Comparison of ENCODE assay signal across 27 mouse cellular contexts in the genomic region with DNA sequence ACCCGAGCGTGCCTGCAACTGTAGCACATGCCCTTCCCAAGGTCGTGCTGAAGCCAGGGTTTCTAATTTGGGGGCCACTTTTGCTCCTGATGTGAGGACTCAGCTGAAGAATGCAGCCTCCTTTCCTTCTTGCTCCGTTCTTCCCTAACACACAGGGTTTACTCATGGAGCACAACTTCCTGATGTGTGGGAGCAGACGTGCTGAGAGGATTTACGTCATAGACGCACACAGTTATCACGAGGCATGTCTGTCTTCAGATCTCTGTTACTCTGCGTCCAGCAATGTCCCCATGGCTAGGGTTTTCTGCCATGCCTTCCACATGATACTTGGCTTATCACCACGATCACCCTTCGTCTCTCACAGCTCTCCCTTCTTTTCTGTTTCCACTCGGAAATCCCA.
DNase-seq lines count a peak whose midpoint lies in the region; ATAC-seq and TF ChIP-seq lines count a peak whose summit lies in the region.
"Had no signal": no experiment of that assay in that cellular context is flagged by ENCODE, and none has a peak within 500 bp of the region (broad histone marks: within the 10 kb centered on the region; RNA-seq: fewer than 3 reads in every experiment).

No protein-coding gene starts in this region.

- TF ChIP-seq POLR2A in kidney, adult 2 months (IDR thresholded peaks at IDR 0.05; ENCODE audit: low read depth, low read length): no peak

- no peaks in the 10 kb centered on the region for H3K36me3 ChIP-seq in heart, embryonic 12.5 days
- no peaks in the 10 kb centered on the region for H3K36me3 ChIP-seq in kidney, embryonic 15.5 days
- H3K36me3 ChIP-seq in kidney, adult 2 months (ENCODE audit: control insufficient read depth, insufficient read depth, low read length): no peaks in the 10 kb centered on the region
- H3K36me3 ChIP-seq: embryonic facial prominence, embryonic 13.5 days; forebrain, embryonic 12.5 days; hindbrain, embryonic 12.5 days; limb, embryonic 13.5 days; liver, embryonic 12.5 days; midbrain, embryonic 15.5 days; neural tube, embryonic 13.5 days had no signal

- no peaks in the 10 kb centered on the region for H3K27me3 ChIP-seq in heart, embryonic 12.5 days (replicated peaks)
- no peaks in the 10 kb centered on the region; the same call in 1 of the 2 replicates for H3K27me3 ChIP-seq in kidney, embryonic 15.5 days
- no peaks in the 10 kb centered on the region for H3K27me3 ChIP-seq in kidney, adult 2 months (replicated peaks; ENCODE audit: control insufficient read depth, insufficient read depth, low read length)
- H3K27me3 ChIP-seq: embryonic facial prominence, embryonic 13.5 days; forebrain, embryonic 12.5 days; hindbrain, embryonic 12.5 days; limb, embryonic 13.5 days; liver, embryonic 12.5 days; midbrain, embryonic 15.5 days had no signal

- ATAC-seq in heart, embryonic 12.5 days (ENCODE audit: insufficient number of reproducible peaks, low FRiP score): no peak
- no peak for ATAC-seq in kidney, embryonic 15.5 days (replicated peaks; ENCODE audit: low FRiP score)
- ATAC-seq: liver, embryonic 12.5 days; midbrain, embryonic 15.5 days had no signal

- H3K4me1 ChIP-seq in heart, embryonic 12.5 days (replicated peaks): peaks cover 11% of the 10 kb centered on the region
- peaks cover 19% of the 10 kb centered on the region for H3K4me1 ChIP-seq in kidney, embryonic 15.5 days
- no peaks in the 10 kb centered on the region for H3K4me1 ChIP-seq in kidney, adult 2 months (ENCODE audit: control insufficient read depth, insufficient read depth, low read length)
- H3K4me1 ChIP-seq: liver, embryonic 12.5 days had no signal

- DNase-seq in adrenal gland, adult 2 months: peak; percentile 7
- DNase-seq in adrenal gland, postnatal 4 days (ENCODE audit: low spot score in 2 of 2): no peak
- DNase-seq in heart, adult 18-20 months: no peak
- no peak for DNase-seq in kidney, adult 2 months
- DNase-seq in right cerebral cortex, adult 18-20 months: peak; percentile 46
- DNase-seq in right cerebral cortex, postnatal 4 days: no peak
- DNase-seq: cerebellum, adult 2 months; cerebellum, postnatal 36 days; embryo, embryonic 11 days; gastrocnemius, adult 2 months; kidney, adult 11 months; kidney, postnatal 14 days; layer of hippocampus, postnatal 36 days; lung, adult 18-20 months; lung, postnatal 4 days; retina, postnatal 1 day; thymus, postnatal 25 days had no signal

- WGBS in heart, embryonic 12.5 days: 27% methylated on average over 12 of the region's 12 CpGs
- 43% methylated on average over 12 of the region's 12 CpGs for WGBS in kidney, embryonic 15.5 days
- 56% methylated on average over 12 of the region's 12 CpGs for WGBS in kidney, adult 2 months

- no peak overlapping the region for H3K27ac ChIP-seq in heart, embryonic 12.5 days (ENCODE audit: poor library complexity, severe bottlenecking)
- H3K27ac ChIP-seq in kidney, embryonic 15.5 days: no peak overlapping the region
- H3K27ac ChIP-seq in kidney, adult 2 months (ENCODE audit: insufficient read depth, low read depth, low read length): no peak overlapping the region
- H3K27ac ChIP-seq: embryonic facial prominence, embryonic 13.5 days; forebrain, embryonic 12.5 days; gastrocnemius, adult 2 months; hindbrain, embryonic 12.5 days; limb, embryonic 13.5 days; liver, embryonic 12.5 days; midbrain, embryonic 15.5 days; neural tube, embryonic 13.5 days had no signal

- H3K4me2 ChIP-seq in heart, embryonic 12.5 days: peak overlapping the region; percentile 57
- peak overlapping the region; percentile 27 for H3K4me2 ChIP-seq in kidney, embryonic 15.5 days
- H3K4me2 ChIP-seq: embryonic facial prominence, embryonic 13.5 days; forebrain, embryonic 12.5 days; hindbrain, embryonic 12.5 days; limb, embryonic 13.5 days; liver, embryonic 12.5 days; midbrain, embryonic 15.5 days; neural tube, embryonic 13.5 days had no signal

- TF ChIP-seq CTCF in kidney, adult 2 months (conservative IDR thresholded peaks at IDR 0.05; ENCODE audit: insufficient read depth, insufficient read length, low read depth, low read length): no peak

- H3K9ac ChIP-seq in heart, embryonic 12.5 days: no peak overlapping the region
- H3K9ac ChIP-seq in kidney, embryonic 15.5 days: no peak overlapping the region
- H3K9ac ChIP-seq: embryonic facial prominence, embryonic 13.5 days; forebrain, embryonic 12.5 days; hindbrain, embryonic 12.5 days; limb, embryonic 13.5 days; liver, embryonic 12.5 days; midbrain, embryonic 15.5 days; neural tube, embryonic 13.5 days had no signal

- H3K4me3 ChIP-seq in heart, embryonic 12.5 days: 0 out of 2 replicates have a peak overlapping the region, but pooled peaks have one; percentile 6
- H3K4me3 ChIP-seq in kidney, embryonic 15.5 days (replicated peaks): no peak overlapping the region
- H3K4me3 ChIP-seq in kidney, adult 2 months (ENCODE audit: insufficient read depth, low read depth, low read length): no peak overlapping the region
- H3K4me3 ChIP-seq: embryonic facial prominence, embryonic 13.5 days; erythroblast, embryonic 14.5 days; forebrain, embryonic 12.5 days; gastrocnemius, adult 2 months; hindbrain, embryonic 12.5 days; limb, embryonic 13.5 days; liver, embryonic 12.5 days; midbrain, embryonic 15.5 days; neural tube, embryonic 13.5 days had no signal

- H3K9me3 ChIP-seq in heart, embryonic 12.5 days (replicated peaks): no peaks in the 10 kb centered on the region
- no peaks in the 10 kb centered on the region for H3K9me3 ChIP-seq in kidney, embryonic 15.5 days (replicated peaks)
- H3K9me3 ChIP-seq: embryonic facial prominence, embryonic 13.5 days; forebrain, embryonic 12.5 days; hindbrain, embryonic 12.5 days; limb, embryonic 13.5 days; liver, embryonic 12.5 days; midbrain, embryonic 15.5 days; neural tube, embryonic 13.5 days had no signal

Comparison
In these comparisons a context has a peak if more than half of its experiments do, and no peak if none do; other contexts are left out.
1. DNase-seq: peak in adrenal gland, adult 2 months (single experiment) and right cerebral cortex, adult 18-20 months (single experiment); none in adrenal gland, postnatal 4 days (0 of 2), heart, adult 18-20 months (0 of 2), kidney, adult 2 months (single experiment) and right cerebral cortex, postnatal 4 days (single experiment).